Mouse (Mus musculus): ENCODE measurements around the gene Olfr1192-ps1.
"Not testable (repeated sequence)": the region's sequence is repeated elsewhere in the genome, so short reads cannot be mapped to it uniquely, and the experiment has no call there.

Olfr1192-ps1 gene

DNA sequence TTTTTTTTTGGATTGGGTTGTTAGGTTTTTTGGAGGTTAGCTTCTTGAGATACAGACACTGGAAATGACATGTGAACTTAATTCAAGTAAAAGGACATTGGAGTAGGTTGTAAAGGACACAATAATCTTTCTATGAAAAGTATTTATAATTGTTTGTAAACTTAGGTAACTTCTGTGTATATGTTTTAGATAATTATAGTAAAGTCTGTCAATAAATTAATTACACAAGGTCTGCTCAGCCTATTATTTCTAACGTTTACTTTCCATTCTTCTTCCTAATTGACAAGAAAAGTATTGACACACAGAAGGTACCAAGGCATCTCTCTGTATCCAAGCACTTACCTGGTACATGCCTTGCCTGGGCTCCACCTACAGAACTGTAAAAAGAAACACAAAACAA lies at the start of gene Olfr1192-ps1:
TSS of gene Olfr1192-ps1 (plus strand) at position 301 of the 400 bp plus-strand sequence.
- in situ Hi-C loops (cut with MboI, MseI) = no loop called here

DNA sequence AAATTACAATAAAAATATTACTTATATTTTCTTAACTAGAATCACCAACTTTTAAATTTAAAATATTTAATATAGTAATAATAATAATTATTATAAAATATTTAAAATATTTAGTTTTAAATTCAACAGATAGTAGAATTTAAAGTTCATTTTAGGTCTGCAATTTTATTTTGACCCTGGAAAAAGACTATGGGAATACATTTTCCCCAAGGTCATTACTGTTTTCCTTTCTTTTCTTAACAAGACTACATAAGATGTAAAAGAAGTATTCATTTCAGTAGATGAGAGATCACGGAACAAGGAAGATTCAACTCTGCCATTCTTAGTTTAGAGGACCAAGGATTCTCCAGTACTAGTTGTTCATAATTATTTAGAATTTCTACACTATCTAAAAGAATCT lies 8.1 kb upstream of the Olfr1192-ps1 start, which contains the start of gene Olfr1191-ps1:
TSS of gene Olfr1191-ps1 (plus strand) at position 301 of the 400 bp plus-strand sequence.
- in situ Hi-C loops (cut with MboI, MseI) = not testable (repeated sequence)

DNA sequence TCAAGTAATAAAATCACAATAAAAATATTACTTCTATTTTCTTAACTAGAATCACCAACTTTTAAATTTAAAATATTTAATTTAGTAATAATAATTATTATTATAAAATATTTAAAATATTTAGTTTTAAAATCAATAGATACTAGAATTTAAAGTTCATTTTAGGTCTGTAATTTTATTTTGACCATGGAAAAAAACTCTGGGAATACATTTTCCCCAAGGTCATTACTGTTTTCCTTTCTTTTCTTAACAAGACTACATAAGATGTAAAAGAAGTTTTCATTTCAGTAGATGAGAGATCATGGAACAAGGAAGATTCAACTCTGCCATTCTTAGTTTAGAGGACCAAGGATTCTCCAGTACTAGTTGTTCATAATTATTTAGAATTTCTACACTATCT lies 27.0 kb downstream of the Olfr1192-ps1 start, which contains the start of gene Olfr1193:
TSS of gene Olfr1193 (plus strand) at position 301 of the 400 bp plus-strand sequence.
- in situ Hi-C loops (cut with MboI, MseI) = not testable (repeated sequence)

DNA sequence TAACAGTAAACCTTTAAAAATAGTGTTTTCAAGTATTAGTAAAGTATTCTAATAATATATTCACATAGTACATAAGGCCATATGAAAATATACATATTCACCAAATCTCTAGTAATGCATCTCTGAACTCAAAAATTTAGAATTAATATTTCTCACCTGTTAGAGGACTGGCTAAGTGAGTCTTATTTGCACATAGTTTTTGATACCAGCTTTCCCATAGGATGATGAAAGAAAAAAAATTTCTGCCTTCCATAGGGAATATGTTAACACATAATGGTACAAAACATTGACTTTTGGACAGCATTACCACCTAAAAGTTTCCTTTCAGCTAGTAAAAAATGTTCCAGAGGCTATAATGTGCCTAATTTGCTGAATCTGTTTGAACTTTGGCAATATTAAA lies 40.8 kb downstream of the Olfr1192-ps1 start, which contains the start of gene Olfr1195:
TSS of gene Olfr1195 (minus strand) at position 101 of the 400 bp plus-strand sequence.
- in situ Hi-C loops (cut with MboI, MseI) = no loop called here

DNA sequence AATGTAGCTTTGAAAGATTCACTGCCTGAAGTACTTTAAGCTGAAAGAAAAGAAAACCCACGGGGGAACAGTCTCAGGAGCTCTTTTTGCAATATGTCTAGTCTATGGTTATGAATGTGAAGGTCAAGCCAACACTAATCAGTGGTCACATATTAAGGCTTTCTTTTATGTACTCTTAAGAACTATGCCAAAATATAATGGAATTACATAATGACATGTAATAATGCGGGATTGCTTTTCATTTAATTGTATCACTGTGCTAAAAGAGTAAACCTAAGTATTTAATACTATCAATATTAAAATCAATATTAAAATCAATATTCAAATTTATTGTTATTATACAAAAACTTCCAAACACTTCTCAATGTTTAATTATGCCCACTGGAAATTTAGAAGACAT lies 56.2 kb downstream of the Olfr1192-ps1 start, which contains the start of gene Olfr1196:
TSS of gene Olfr1196 (minus strand) at position 101 of the 400 bp plus-strand sequence.
- in situ Hi-C loops (cut with MboI, MseI) = no loop called here

Data from regulatory T cell (primary cell).